Mouse (Mus musculus) midbrain, embryonic 11.5 days (tissue): Measurements from ENCODE around the gene Intu. TPM values are rescaled to one million over a fixed set of nuclear protein-coding genes. Genes with fewer than 3 reads are reported as not detected.

Experiments used
- microRNA-seq: library from miRNA; unstranded; fragments of <30 nt; microRNA quantifications from one replicate; pipeline ENCODE4, GENCODE M21; 2017
- polyA plus RNA-seq: library from polyadenylated mRNA; unstranded; fragments of >200 nt; fragmentation: Nextera tagmentation; extraction: Ambion mirVana; gene quantifications from 2 replicates; pipeline ENCODE4 v1.2.1, GENCODE M21; 2014

The Intu gene
- polyA plus RNA-seq, 1 experiment from 2014 or later, result 7.8 TPM

Small RNA genes lying within 50 kb of the gene (microRNA-seq; reads per million reads assigned to microRNA genes)
- not detected for gene Gm23810

Other genes with a start within 250 kb of the Intu start
- gene Slc25a31, start 177.6 kb downstream of the Intu start, polyA plus RNA-seq, result 0.25 and 0.65 TPM in 2 replicates
- 68.3 and 77.0 TPM in 2 replicates for gene Hspa4l, start 213.2 kb downstream of the Intu start, polyA plus RNA-seq